Mouse (Mus musculus) heart, adult 8-10 months (tissue): ENCODE results near the gene Drd4. TPM values are rescaled to one million over a fixed set of nuclear protein-coding genes. Genes with fewer than 3 reads are reported as not detected.

Experiments used
- DNase-seq: peaks from one replicate; pipeline ENCODE4 v3.0.0; 2022; ENCODE audit warnings: low spot score
- total RNA-seq, 4 experiments: library from RNA; stranded (reverse); gene quantifications; 2 replicates each; pipeline ENCODE4 v1.2.4; 2022

Drd4 gene
- total RNA-seq, 4 experiments from 2014 or later: not detected

DNA sequence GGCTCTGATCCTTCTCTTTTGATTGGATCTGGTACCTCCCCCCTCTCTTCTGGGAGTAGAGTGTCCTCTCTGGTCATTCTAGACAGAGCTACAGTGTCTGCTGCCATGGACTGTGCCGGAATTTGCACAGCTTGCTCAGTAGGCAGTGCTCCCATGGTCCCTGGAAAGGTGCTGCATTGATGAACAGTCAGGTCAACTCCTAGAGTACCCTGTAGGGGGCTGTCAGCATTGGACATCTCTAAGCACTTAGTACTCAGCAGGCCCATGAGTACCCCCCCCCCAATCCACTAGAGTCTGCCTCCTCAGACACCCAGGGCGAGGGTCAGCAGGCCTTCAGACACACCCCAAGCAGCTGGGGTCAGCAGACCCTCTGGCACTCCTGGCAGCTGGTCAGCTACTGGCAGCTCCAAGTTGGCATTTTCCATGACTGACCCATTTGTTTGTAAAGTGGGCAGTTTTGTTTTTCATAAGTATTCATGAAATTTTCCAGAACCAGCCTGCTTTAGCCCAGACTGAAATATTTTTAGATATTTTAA is 43.3 kb downstream of the Drd4 start:
- DNase-seq: no peak

DNA sequence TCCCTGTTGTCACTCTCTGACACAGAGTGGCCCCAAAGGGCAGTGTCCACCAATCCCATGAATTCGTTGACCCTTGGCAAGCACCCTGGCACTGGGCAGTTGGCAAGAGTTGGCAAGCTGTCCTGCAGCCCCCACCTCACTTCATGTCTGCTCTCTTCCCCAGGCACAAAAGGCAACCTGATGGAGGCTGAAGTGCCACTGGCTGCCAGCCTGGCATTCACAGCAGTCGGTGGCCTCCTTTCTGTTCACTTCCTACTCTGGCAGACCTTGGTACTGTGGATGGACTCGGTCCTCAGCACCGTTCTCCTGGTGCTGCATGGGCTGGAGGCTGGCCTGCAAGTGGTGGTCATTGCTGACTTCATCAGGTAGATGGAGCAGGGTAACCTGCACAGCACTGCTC is 43.9 kb downstream of the Drd4 start:
- no peak for DNase-seq

DNA sequence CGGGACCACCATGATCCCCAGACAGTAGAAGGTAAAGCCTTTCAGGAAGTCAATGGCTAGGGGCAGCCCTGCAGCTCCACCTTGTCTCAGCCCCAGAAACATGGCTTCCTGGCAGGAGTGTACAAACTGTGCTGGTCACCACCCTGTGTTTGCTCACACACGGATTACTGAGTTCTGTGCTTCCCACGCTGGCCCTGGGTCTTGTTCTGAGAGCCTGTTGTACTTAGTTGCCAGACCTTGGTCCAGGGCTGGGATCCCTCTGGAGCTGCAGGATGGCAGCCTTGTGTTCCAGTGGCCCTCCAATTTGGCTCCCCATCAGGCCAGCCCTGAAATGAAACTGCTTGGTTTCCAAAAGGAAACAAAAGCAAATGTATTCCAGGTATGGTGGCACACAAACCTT is 44.5 kb downstream of the Drd4 start:
- no peak for DNase-seq

DNA sequence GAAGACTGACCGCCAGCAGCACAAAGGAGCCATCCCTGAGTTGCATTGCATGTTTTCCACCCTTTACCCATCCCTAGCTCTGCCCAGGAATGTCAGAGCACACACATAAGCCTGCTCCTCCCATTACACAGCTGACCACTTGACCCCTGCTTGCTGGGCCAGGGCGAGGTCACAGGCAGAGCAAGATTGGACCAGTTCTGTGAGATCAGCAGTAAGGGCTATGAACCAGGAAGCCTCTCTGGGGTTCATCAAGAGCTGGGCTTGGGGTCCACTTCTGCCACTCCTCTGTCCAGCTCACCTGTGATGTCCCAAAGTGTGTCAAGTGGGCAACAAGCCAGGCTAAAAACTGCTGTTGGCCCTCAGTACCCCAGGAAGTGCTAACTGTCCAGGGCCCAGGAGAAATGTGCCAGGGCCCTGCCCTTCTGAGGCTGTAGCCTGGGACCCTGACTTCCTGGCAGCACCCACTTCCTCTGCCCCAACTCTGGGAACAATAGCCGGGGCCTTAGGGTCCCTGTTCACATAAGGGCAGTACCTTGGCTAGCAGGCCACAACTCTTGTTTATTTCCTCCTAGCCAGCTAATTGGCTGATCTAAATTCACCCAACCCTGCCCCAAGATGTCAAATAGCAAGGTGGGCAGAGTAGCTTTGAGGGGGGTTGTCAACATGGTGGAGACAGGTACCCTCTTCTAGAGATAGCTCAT is 46.1 kb downstream of the Drd4 start:
- no peak for DNase-seq

DNA sequence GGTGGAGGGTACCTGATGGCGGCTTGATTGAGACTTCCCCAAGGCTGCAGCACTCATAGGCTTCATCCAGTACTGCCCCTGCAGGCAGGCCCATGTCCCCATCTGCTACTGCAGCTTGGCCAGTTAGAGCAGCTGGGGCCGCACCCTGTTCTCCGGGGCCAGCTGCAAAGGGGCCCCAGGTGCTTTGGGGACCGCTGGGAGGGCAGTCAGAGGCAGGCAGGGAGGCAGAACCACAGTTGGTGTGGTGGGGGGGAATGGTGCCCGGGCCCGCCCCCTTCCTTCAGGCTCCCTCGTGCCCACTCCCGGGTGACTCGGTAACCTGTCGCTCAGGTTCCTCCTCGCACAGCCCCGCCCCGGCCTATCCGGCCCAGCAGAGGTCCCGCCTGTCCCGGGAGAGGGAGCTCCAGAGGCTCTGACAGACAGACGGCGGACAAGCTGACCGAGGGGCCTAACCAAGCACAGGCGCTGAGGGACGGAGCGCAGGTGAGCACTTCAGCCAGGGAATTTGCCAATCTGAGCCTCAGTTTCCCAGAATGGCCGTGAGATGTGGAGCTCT is 46.8 kb downstream of the Drd4 start, which contains the start of gene Eps8l2:
Gene Eps8l2, plus strand, starts transcription at position 305 of the 556 bp plus-strand sequence.
- DNase-seq: no peak

DNA sequence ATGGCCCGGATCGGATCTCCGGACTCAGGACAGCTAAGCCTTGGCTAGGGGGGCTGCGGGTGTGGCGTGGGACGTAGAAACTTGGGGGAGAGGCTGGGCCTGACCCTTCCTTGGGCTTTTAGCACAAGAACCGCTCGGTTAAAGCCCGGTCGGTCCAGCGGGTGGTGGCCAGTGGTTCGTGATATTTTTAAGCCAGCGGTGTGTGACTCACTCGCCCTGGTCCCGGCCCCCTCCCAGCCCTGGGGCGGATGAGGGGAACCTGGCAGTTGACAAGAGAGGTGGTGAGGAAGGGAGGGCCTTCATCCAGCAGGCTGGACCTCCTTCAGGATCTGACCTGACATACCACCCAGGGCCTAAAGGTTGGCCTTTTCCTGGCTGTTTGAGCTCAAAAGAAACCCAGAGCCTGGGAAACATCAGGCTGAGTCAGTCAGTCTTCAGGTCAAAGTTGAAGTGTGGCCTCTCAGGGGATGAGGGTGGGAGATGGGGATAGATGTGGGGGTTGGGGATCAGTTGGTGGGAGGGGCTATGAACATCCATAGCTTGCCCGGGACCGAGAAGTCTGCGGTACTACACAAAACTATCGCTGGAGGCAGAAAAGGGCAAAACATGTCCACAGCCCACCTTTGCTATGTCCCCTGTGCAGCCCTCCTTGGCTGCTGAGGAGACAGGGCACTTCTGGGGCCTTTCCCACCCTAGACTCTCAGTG is 47.6 kb downstream of the Drd4 start:
- DNase-seq: no peak

DNA sequence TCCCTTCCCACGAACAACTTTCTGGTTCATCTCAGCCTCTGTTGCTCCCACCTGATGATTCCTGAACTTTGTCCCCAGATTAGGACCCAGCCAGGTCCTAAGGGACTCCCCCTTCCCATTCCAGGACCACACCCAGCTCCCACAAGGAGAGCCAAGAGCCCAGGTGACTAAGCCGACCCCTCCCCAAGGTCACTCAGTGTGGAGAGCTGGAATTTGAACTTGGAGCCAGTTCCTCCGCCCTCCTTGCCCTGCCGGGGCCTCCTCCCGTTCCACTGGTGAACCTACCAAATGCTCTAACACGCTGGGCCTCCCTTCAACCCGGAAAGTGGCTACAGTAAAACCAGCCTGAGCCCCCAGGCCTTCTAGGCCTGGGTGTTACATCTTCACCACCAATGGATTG is 48.2 kb downstream of the Drd4 start:
- DNase-seq: no peak

DNA sequence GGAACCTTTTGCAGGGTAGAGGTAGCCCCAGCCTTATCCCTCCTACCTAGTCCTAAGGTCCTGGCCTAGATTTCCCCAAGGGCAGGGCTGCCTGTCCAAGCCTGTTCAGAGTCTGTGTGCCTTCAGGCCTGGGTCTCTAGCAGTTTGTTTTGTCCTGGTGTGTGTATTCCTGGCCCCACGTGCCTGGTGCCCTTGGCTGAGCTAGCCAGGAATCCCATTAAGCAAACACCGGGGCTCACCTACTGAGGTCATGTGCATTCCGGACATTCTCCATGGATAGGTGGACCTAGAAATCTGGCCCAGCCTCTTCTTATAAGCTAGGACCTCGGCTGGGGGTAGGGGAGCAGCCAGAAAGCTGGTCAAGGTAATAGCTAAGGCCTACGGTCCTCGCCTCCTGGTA is 48.7 kb downstream of the Drd4 start:
- DNase-seq: no peak

DNA sequence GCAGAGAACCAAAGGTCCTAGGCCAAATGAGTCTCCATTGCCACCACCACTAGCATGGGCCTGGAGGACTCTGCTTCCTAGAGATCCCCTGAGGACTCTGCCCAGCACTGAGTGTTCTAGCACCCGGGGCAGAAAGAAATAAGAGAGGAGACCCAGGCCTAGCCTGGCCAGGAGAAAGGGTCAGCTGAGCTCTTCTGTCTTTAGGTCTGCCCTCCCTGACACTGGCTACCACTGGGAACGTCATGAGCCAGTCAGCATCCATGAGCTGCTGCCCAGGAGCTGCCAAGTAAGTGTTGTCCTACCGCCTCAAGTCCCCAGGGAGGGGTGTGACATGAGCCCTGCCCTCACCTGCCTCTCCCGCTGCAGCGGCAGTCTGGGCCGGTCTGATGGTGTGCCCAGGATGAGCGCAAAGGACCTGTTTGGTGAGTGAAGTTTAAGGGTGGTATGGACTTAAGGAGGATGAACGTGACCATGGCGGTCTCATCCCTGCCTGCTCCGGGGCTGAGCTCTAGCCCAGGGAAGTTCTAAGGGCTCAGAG is 50.0 kb downstream of the Drd4 start:
- DNase-seq: no peak

DNA sequence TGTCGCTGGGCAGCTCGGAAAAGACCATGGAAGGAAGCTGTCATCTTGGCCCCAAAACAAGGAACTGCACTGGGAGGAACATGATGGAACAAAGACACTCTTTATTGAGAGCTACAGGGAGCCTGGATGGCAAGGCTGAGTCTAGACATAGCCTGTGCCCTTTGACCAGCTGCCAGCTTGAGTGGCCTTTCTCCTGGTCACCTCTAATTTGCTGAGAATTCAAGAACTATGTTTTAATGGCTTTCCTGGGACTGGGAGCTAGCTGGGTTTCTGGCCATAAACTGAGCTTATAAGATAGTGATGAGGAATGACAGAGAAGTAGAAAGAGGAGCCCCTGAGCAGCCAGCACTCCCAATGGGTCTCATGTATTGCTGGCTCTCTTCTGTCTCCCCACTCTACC is 51.4 kb downstream of the Drd4 start:
- no peak for DNase-seq

DNA sequence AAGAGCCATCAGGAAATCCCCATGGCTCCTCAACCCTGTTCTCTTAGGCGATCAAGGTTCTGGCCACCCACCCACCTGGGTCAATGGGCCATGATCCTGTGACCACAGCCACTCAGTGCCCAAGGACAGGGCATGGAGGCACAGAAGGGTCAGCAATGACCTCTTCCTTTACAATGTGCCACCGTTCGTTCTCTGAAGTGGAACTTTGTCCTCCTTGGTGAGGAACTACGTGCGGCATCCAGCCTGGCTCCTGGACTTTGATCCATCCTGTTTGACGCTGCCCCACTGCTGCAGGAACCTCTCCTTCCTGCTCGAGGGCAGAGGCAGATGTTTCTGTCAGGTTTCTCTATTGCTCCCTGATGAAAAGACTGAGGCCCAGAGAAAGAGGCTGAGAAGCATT is 51.9 kb downstream of the Drd4 start:
- DNase-seq: no peak

DNA sequence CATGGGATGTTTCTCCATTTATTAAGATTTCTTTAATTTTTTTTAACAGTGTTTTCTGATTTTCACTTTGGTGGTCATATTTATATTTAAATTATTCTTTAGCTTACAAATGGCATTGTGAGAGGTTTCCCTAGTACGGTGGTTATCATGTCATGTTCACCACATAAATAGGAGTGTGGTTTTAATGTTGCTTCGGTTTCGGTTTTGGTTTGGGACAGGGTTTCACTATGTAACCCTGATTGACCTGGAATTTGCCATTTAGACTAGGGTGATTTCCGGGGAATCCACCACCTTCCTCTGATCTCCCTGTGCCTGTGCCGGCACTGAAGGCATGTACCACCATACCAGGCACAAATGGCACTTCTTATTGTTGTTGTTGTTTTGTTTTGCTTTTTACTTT is 53.0 kb downstream of the Drd4 start:
- no peak for DNase-seq

Other genes starting within 250 kb of the Drd4 start
- gene B4galnt4, start 230.9 kb upstream of the Drd4 start, total RNA-seq: not detected
- under 1 TPM; 0.19 to 0.35 (median 0.27) TPM for gene Pkp3, start 213.8 kb upstream of the Drd4 start, total RNA-seq
- gene Sigirr, start 191.4 kb upstream of the Drd4 start, total RNA-seq: 1 to 10 TPM; 4.8 to 6.5 (median 5.6) TPM
- gene Ano9, start 174.2 kb upstream of the Drd4 start, total RNA-seq: under 1 TPM in 3 of 4 experiments, not detected in 1; 0.08 to 0.41 (median 0.14) TPM
- gene Ptdss2, start 169.6 kb upstream of the Drd4 start, total RNA-seq: 10 to 100 TPM; 28.0 to 35.8 (median 29.7) TPM
- 10 to 100 TPM; 71.3 to 75.2 (median 72.9) TPM for gene Rnh1, start 119.1 kb upstream of the Drd4 start, total RNA-seq
- gene Hras, start 98.0 kb upstream of the Drd4 start, total RNA-seq: 100 to 1,000 TPM in 1 of 4 experiments, 10 to 100 TPM in 3; 81.0 to 107 (median 87.7) TPM
- gene Lrrc56, start 97.8 kb upstream of the Drd4 start, total RNA-seq: 1 to 10 TPM; 1.8 to 3.4 (median 3.0) TPM
- gene Lmntd2, start 77.9 kb upstream of the Drd4 start, total RNA-seq: not detected
- gene Rassf7, start 76.1 kb upstream of the Drd4 start, total RNA-seq: under 1 TPM in 3 of 4 experiments, not detected in 1; 0.66 to 0.90 (median 0.73) TPM
- 10 to 100 TPM; 26.2 to 38.2 (median 31.9) TPM for gene Phrf1, start 63.2 kb upstream of the Drd4 start, total RNA-seq
- gene Irf7, start 25.5 kb upstream of the Drd4 start, total RNA-seq: 1 to 10 TPM; 1.7 to 2.4 (median 2.1) TPM
- not detected for gene Cdhr5, start 15.2 kb upstream of the Drd4 start, total RNA-seq
- not detected for gene Sct, start 12.9 kb upstream of the Drd4 start, total RNA-seq
- gene Deaf1, start 35.7 kb downstream of the Drd4 start, total RNA-seq: 10 to 100 TPM; 10.8 to 14.7 (median 12.7) TPM
- gene Tmem80, start 35.7 kb downstream of the Drd4 start, total RNA-seq: 10 to 100 TPM; 13.7 to 16.6 (median 15.5) TPM
- gene Eps8l2, start 46.9 kb downstream of the Drd4 start, total RNA-seq: 1 to 10 TPM; 3.7 to 5.0 (median 3.9) TPM
- 100 to 1,000 TPM; 107 to 115 (median 110) TPM for gene Taldo1, start 100.2 kb downstream of the Drd4 start, total RNA-seq
- gene Gatd1, start 122.1 kb downstream of the Drd4 start, total RNA-seq: 10 to 100 TPM; 13.3 to 16.0 (median 14.8) TPM
- gene Cend1, start 137.5 kb downstream of the Drd4 start, total RNA-seq: 1 to 10 TPM in 3 of 4 experiments, under 1 TPM in 1; 0.78 to 1.7 (median 1.4) TPM
- gene Slc25a22, start 145.9 kb downstream of the Drd4 start, total RNA-seq: 10 to 100 TPM; 44.3 to 76.1 (median 66.5) TPM
- under 1 TPM; 0.32 to 0.62 (median 0.44) TPM for gene Pidd1, start 152.0 kb downstream of the Drd4 start, total RNA-seq
- 100 to 1,000 TPM; 796 to 941 (median 846) TPM for gene Rplp2, start 155.4 kb downstream of the Drd4 start, total RNA-seq
- 100 to 1,000 TPM; 419 to 549 (median 431) TPM for gene Pnpla2, start 163.2 kb downstream of the Drd4 start, total RNA-seq
- gene Cracr2b, start 169.1 kb downstream of the Drd4 start, total RNA-seq: 10 to 100 TPM; 17.7 to 24.2 (median 19.1) TPM
- gene Cd151, start 175.4 kb downstream of the Drd4 start, total RNA-seq: 100 to 1,000 TPM; 331 to 351 (median 345) TPM
- gene Polr2l, start 183.1 kb downstream of the Drd4 start, total RNA-seq: 10 to 100 TPM; 75.5 to 93.4 (median 84.3) TPM
- 10 to 100 TPM; 25.8 to 45.3 (median 42.8) TPM for gene Tspan4, start 183.2 kb downstream of the Drd4 start, total RNA-seq
- gene Chid1, start 247.9 kb downstream of the Drd4 start, total RNA-seq: 10 to 100 TPM; 48.2 to 55.0 (median 50.3) TPM